Mouse (Mus musculus) brain, embryonic 14.5 days (tissue): ENCODE results near the gene Akap4.

Source experiments
- CTCF ChIP-seq: fragments of 200-500 bp; IDR thresholded peaks from 2 replicates; pipeline ENCODE4 v1.5.1; 2012; ENCODE audit warnings: inconsistent platforms, mild to moderate bottlenecking, moderate library complexity, borderline replicate concordance; ENCODE audit not compliant: insufficient read depth, insufficient read length; ENCODE audit errors: extremely low read depth
- POLR2A ChIP-seq: fragments of 200-500 bp; IDR thresholded peaks from 2 replicates; pipeline ENCODE4 v1.6.1; 2012; ENCODE audit warnings: mild to moderate bottlenecking, inconsistent platforms, borderline replicate concordance; ENCODE audit not compliant: poor library complexity, insufficient read depth, insufficient read length, severe bottlenecking; ENCODE audit errors: extremely low read depth

DNA sequence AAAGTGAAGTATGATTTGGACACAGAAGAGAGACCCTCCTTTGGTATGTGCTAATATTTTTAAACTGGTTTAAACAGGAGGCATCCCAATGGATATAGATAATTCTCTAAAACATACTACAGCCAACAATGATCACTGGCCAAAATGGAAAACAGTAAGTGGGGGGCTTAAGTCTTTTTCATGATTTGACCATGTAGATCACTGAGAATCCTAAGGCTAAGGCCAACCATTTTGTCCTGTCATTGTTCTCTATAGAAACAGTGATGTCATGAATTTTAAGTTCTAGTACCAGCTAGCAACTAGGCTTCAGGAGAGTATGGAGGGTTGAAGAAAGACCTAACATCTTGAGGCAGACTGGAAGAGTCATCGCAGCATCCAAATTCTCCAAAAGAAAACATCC, at the start of gene Akap4:
- TF ChIP-seq CTCF: no peak
- no peak for TF ChIP-seq POLR2A
